Mouse (Mus musculus) bone marrow, adult 2 months (tissue): ENCODE data around the gene Dnpep.

Source experiments
- CTCF ChIP-seq: fragments of 200-500 bp; IDR thresholded peaks from 2 replicates; pipeline ENCODE4 v1.5.1; 2011; ENCODE audit warnings: low read length, control low read depth; ENCODE audit not compliant: control insufficient read depth, insufficient read depth
- POLR2A ChIP-seq: fragments of 200-500 bp; IDR thresholded peaks from 2 replicates; pipeline ENCODE4 v1.6.1; 2011; ENCODE audit warnings: low read depth, mild to moderate bottlenecking, control low read depth, low read length, borderline replicate concordance; ENCODE audit not compliant: control insufficient read depth

GRCm38 (mm10) chr1:75315456-75316365, 2.1 kb downstream of the Dnpep start:
- TF ChIP-seq CTCF (no peak), POLR2A (no peak)
